Mouse (Mus musculus): ENCODE data around the gene Hspb6. TPM values are rescaled to one million over a fixed set of nuclear protein-coding genes. Genes with fewer than 3 reads are reported as not detected.

Gene Hspb6
- polyA plus RNA-seq (2016; fragmentation: Nextera tagmentation; extraction: Ambion mirVana), result 8.5 and 9.2 TPM in 2 replicates

DNA sequence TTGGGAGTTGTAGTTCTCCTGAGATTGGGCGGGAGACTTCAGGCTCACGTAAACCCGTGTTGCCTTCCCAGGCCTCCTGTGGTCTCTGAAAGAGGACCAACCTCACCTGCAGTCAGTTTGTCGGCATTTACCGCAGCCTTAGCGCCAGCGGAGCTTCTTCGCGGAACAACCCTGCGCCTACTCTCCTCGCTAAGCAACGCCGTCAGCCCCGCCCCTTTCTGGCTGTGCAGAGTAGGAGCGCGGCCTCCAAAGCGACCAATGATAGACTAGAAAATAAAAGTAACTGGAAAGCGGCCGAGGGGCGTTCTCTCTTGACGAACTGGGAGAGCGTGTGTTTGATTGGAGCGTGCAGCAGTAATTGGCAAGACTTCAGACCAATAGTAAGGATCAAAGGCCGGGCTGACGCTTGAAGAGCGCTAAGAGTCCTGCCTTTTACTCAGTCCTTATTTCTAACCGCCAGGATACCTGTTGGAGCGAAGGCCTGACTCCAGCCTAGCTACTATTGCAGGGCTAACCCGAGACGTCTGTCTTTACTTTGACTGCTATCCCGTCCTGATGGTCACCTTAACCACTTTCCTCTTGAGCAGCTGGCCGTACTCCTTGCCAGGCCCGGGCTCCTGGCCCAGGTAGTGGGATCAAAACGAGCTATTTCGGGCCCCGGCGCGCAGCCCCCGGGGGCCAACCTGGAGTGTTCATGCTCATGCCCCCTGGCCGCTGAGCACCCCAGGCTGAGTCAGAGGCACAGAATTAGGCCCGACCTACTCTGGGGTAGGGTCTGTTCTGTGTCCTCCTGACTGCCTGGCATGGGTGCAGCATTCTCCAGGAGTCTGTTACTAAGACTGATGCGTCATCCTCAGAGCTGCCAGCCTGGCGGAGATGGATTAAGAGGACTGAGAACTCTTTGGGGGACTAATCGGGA, at the start of gene Hspb6, which contains the start of gene Proser3:
TSS of gene Hspb6 (plus strand) at position 77 of the 919 bp plus-strand sequence.
TSS of gene Proser3 (minus strand) at position 198 of the 919 bp plus-strand sequence.
- Histone ChIP-seq H3K4me2 (replicated peaks) (peak within 1 kb of the TSS; percentile 88), H3K36me3 (peaks cover 47% of the 10 kb centered on the region), H3K27ac (peak within 1 kb of the TSS; percentile 97), H3K4me3 (peak within 1 kb of the TSS; percentile 66), H3K9ac (peak within 1 kb of the TSS; percentile 72), H3K27me3 (no peaks in the 10 kb centered on the region), H3K4me1 (peaks cover 14% of the 10 kb centered on the region), H3K9me3 (no peaks in the 10 kb centered on the region)
- peak; percentile 94 for ATAC-seq (ENCODE audit: insufficient number of reproducible peaks, insufficient read depth, low FRiP score, low TSS enrichment)
- WGBS, result under 1% methylated on average over 44 of the region's 44 CpGs

DNA sequence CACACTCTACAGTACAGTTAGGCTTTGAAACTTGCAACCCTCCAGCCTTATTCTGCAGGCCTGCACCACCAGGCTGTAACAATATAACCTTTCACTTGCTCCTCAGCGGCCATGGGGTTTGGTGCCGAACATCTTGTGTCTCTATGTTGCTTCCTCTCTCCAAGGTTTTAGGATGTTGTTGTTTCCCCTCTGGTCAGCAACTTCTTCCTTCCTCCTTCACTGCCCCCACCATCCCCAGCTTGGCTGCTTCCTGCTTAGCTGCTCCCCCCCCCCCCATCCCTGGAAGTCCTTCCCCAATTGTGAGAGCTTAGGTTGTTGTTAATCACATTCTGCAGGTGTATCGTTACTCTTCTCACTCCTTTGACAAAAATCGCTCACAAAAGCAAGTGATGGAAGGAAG, 43.9 kb upstream of the Hspb6 start:
- Histone ChIP-seq H3K4me1 (no peaks in the 10 kb centered on the region), H3K9me3 (no peaks in the 10 kb centered on the region), H3K9ac (no peak overlapping the region), H3K36me3 (no peaks in the 10 kb centered on the region), H3K27me3 (no peaks in the 10 kb centered on the region), H3K4me3 (no peak overlapping the region), H3K27ac (no peak overlapping the region), H3K4me2 (replicated peaks) (no peak overlapping the region)
- ATAC-seq (ENCODE audit: insufficient number of reproducible peaks, insufficient read depth, low FRiP score, low TSS enrichment), result no peak
- 59% methylated on average over 4 of the region's 4 CpGs for WGBS

DNA sequence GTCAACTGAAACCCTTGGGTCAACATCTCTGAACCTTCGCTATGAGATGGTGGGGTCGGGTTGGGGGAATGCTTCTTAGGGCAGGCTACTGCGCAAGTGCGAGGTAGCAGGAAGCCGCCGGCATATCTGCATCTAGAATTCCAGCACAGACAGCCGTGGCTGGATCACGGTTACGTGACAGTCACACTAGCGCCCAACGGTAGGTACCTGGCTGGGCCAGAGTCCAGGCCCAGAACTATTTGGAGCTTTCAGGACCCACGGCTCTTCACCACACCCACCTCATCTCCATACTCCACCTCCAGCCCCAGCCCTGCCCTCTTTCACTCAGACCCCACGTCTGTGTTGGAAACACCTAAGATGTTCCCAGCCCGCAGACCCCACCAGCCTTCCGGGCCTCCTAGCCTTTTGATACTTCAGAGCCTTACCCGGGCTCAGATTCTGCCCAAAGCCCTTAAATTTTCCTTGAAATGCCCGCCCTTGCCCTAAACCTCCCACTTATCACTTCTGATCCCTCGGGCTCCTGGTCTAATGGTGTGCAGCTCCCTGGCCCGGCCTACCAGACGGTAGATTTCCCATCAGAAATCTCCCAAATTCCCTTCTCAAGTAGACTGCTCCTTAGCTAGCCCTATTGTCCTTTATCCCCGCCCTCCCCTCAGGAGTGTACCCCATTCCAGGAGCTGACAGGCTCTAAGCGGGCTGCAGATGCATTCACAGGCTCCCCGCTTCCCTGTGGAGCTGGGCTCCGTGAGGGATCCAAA, 36.8 kb upstream of the Hspb6 start:
- Histone ChIP-seq H3K27me3 (no peaks in the 10 kb centered on the region; the same call in 1 of the 2 replicates), H3K4me3 (no peak overlapping the region), H3K27ac (no peak overlapping the region), H3K36me3 (no peaks in the 10 kb centered on the region), H3K4me1 (no peaks in the 10 kb centered on the region), H3K9me3 (no peaks in the 10 kb centered on the region), H3K9ac (no peak overlapping the region), H3K4me2 (replicated peaks) (no peak overlapping the region)
- ATAC-seq (ENCODE audit: insufficient number of reproducible peaks, insufficient read depth, low FRiP score, low TSS enrichment), result no peak
- WGBS, result 56% methylated on average over 24 of the region's 24 CpGs

DNA sequence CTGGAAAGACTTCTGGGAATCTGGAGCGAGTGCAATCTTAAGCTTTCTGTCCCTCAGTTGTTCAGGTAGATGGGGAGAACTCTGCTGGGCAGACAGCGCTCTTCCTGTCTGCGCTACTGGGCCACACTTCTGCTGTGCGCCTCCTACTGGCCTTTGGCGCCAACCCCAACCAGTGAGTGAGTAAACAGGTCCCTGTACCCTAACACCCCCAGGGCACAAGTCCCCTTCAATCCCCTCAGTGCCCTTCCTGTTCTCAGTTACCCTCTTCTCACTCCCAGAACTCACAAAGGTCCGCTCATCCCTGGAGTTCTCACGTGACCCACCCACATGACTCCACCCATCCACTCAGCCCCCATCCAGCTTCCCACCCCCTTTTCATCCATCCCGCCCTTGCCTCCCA, 33.7 kb upstream of the Hspb6 start:
- Histone ChIP-seq H3K27me3 (no peaks in the 10 kb centered on the region; the same call in 1 of the 2 replicates), H3K36me3 (peaks cover 10% of the 10 kb centered on the region), H3K4me1 (no peaks in the 10 kb centered on the region), H3K9ac (no peak overlapping the region), H3K4me2 (replicated peaks) (no peak overlapping the region), H3K4me3 (no peak overlapping the region), H3K27ac (no peak overlapping the region), H3K9me3 (no peaks in the 10 kb centered on the region)
- ATAC-seq (ENCODE audit: insufficient number of reproducible peaks, insufficient read depth, low FRiP score, low TSS enrichment), result no peak
- 29% methylated on average over 8 of the region's 8 CpGs for WGBS

DNA sequence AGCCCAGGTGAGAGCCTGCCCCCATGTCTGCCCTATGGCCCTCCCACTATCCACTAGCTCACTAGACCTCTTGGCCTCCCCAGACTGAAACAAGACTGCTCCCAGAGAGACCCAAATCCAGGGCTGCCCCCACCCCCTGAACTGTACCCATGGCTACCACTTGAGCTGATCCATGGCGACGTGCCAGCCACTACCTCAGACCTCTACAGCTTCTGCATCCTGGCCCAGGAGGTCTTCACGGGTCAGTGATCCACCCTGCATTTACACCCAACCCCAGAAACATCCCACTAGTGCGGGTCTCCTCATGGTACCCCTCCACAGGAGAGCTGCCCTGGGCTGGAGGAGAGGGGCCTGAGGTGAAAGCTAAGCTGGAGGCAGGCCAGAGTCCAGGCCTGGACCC, 31.6 kb upstream of the Hspb6 start:
- H3K36me3 ChIP-seq, result peaks cover 29% of the 10 kb centered on the region
- H3K9me3 ChIP-seq, result no peaks in the 10 kb centered on the region
- 75% methylated on average over 4 of the region's 4 CpGs for WGBS
- no peak overlapping the region for H3K27ac ChIP-seq
- H3K4me2 ChIP-seq (replicated peaks), result no peak overlapping the region
- no peak for ATAC-seq (ENCODE audit: insufficient number of reproducible peaks, insufficient read depth, low FRiP score, low TSS enrichment)
- no peaks in the 10 kb centered on the region for H3K4me1 ChIP-seq
- H3K9ac ChIP-seq, result no peak overlapping the region
- H3K27me3 ChIP-seq, result no peaks in the 10 kb centered on the region
- no peak overlapping the region for H3K4me3 ChIP-seq

DNA sequence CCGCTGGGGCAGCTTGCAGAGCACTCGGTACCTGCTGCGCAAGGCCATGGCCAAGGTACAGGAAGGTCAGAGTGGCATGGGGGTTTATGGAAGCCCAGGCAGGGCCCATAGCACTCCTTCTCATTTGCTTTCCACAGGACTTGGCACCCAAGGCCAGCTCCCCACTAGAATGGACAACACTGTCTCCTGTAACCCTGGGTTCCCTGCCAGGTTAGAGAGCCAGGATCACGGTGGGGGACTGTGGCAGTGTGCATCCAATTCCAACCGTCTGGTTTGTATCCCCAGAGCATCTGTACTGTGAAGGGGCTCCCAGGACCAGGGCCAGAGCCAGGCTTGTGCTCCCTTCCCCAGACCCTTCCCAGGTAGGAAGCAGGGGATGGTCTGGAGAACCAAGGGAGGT, 31.1 kb upstream of the Hspb6 start:
- H3K9ac ChIP-seq, result no peak overlapping the region; the same call in 1 of the 2 replicates
- H3K27me3 ChIP-seq, result no peaks in the 10 kb centered on the region
- H3K36me3 ChIP-seq, result peaks cover 30% of the 10 kb centered on the region
- H3K4me2 ChIP-seq (replicated peaks), result no peak overlapping the region
- H3K9me3 ChIP-seq, result no peaks in the 10 kb centered on the region
- no peak overlapping the region for H3K27ac ChIP-seq
- H3K4me1 ChIP-seq, result peaks cover 2% of the 10 kb centered on the region
- no peak for ATAC-seq (ENCODE audit: insufficient number of reproducible peaks, insufficient read depth, low FRiP score, low TSS enrichment)
- H3K4me3 ChIP-seq, result no peak overlapping the region
- 78% methylated on average over 5 of the region's 5 CpGs for WGBS

DNA sequence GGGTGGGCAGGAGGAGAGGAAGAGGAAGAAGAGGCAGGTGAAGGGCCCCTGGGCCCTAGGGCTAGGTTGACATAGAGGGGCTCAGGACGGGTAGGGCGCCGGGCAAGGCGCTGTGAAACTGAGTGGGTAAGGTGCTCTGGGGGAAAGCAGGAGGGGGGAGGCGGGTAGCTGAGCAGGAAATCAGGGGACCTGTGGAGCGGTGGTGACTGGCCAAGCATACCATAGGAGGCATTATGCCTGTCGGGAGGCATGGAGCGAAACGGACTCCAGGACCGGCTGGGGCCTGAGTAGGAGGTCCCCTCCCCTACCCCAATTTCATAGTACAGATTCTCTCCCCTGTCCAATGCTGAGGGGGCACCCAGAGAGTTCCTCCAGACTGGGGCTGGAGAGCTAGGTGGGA, 29.1 kb upstream of the Hspb6 start:
- Histone ChIP-seq H3K27me3 (no peaks in the 10 kb centered on the region), H3K9me3 (no peaks in the 10 kb centered on the region), H3K36me3 (peaks cover 50% of the 10 kb centered on the region), H3K27ac (no peak overlapping the region), H3K4me2 (replicated peaks) (no peak overlapping the region), H3K4me1 (peaks cover 13% of the 10 kb centered on the region), H3K9ac (no peak overlapping the region), H3K4me3 (no peak overlapping the region)
- no peak for ATAC-seq (ENCODE audit: insufficient number of reproducible peaks, insufficient read depth, low FRiP score, low TSS enrichment)
- 73% methylated on average over 10 of the region's 10 CpGs for WGBS

DNA sequence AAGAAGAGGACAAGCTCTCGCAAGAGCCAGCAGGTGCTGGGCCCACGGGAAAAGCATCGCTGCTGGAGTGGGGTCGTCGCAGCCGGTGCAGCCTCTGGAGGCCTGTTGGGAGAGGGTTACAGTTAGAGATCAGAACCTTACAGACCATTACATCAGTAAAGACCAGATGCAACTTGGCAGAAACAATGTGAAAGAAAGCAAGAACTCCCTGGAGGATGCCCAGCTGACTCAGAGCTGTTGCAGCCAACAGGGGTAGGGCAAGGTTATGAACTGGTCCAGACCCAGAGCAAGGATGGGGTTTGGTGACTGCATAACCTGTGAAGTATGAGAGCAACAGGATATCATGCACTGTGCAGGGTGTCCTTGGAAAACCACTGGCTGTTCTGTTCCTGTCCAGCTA, 27.5 kb upstream of the Hspb6 start:
- ATAC-seq (ENCODE audit: insufficient number of reproducible peaks, insufficient read depth, low FRiP score, low TSS enrichment), result no peak
- Histone ChIP-seq H3K9me3 (no peaks in the 10 kb centered on the region), H3K4me2 (replicated peaks) (no peak overlapping the region), H3K9ac (no peak overlapping the region), H3K27me3 (no peaks in the 10 kb centered on the region), H3K4me3 (no peak overlapping the region), H3K36me3 (peaks cover 66% of the 10 kb centered on the region), H3K4me1 (peaks cover 13% of the 10 kb centered on the region), H3K27ac (no peak overlapping the region)
- WGBS, result 84% methylated on average over 6 of the region's 6 CpGs

DNA sequence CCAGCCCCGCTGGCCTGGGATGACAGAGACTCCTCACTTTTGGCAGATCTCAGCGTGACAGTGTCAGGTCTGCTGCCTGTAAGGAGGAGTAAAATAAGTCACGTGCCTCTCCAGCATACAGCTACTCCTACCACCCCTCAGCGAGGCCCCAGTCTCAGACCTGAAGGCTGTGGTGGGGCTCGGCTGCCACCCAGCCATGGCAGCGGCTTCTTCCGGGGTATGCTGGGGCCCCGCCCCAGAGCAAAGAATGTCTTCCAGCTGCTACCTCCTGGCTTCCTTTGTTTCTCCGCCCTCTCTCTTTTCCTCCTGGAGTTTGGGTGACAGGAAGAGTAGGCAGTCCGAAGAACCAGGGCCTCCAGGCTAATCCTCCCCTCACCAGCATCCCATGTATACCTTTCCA, 26.0 kb upstream of the Hspb6 start:
- peak overlapping the region; percentile 61 for H3K27ac ChIP-seq
- H3K4me2 ChIP-seq (replicated peaks), result peak overlapping the region; percentile 27
- WGBS, result 22% methylated on average over 10 of the region's 10 CpGs
- H3K9me3 ChIP-seq, result no peaks in the 10 kb centered on the region
- H3K9ac ChIP-seq, result no peak overlapping the region; the same call in 1 of the 2 replicates
- H3K4me1 ChIP-seq, result peaks cover 13% of the 10 kb centered on the region
- H3K36me3 ChIP-seq, result peaks cover 79% of the 10 kb centered on the region
- no peak for ATAC-seq (ENCODE audit: insufficient number of reproducible peaks, insufficient read depth, low FRiP score, low TSS enrichment)
- H3K27me3 ChIP-seq, result no peaks in the 10 kb centered on the region
- H3K4me3 ChIP-seq, result no peak overlapping the region

DNA sequence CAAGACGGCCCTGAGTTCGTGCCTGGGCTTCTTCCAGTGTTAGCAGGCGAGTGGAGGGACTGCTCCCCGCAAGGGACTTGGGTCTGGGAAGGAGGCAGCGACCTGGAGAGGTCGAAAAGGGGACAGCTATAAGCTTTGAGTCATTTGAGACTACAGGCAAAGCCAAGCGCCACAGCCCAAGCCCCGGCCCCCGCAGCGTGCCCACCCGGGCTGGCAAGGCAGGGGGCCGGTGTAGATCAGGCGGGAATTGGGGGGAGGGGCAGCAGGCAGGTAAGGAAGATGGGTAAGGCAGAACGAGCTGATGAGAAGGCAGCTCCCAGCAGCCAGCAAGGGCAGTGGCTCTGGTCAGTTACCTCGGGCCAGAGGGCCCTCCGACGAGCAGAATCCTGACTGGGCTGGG, 25.6 kb upstream of the Hspb6 start:
- 15% methylated on average over 17 of the region's 17 CpGs for WGBS
- no peaks in the 10 kb centered on the region for H3K27me3 ChIP-seq
- no peaks in the 10 kb centered on the region for H3K9me3 ChIP-seq
- no peak overlapping the region for H3K4me3 ChIP-seq
- H3K4me1 ChIP-seq, result peaks cover 16% of the 10 kb centered on the region
- H3K27ac ChIP-seq, result peak overlapping the region; percentile 61
- H3K36me3 ChIP-seq, result peaks cover 83% of the 10 kb centered on the region
- ATAC-seq (ENCODE audit: insufficient number of reproducible peaks, insufficient read depth, low FRiP score, low TSS enrichment), result no peak
- peak overlapping the region; percentile 24; the same call in 1 of the 2 replicates for H3K9ac ChIP-seq
- H3K4me2 ChIP-seq (replicated peaks), result peak overlapping the region; percentile 27

DNA sequence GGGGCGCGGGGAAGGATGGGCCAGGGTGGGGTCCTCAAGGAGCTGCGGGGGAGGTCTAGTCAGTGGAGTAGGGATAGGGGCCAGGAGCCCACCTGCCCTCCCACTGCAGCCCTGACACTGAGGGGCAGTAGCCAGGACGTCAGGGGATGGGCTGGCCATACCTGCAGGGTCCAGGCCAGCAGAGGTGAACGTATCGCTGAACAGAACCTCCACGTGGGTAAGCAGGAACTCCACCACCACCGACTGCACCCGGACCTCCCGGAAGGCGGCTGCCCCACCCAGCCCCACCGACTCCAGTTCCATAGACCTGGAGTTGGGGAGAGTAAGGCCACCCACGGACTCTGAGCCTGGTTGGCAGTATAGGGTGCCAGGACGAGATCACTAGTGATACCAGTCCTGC, 25.0 kb upstream of the Hspb6 start:
- Histone ChIP-seq H3K27me3 (no peaks in the 10 kb centered on the region; the same call in 1 of the 2 replicates), H3K4me3 (no peak overlapping the region), H3K36me3 (peaks cover 89% of the 10 kb centered on the region), H3K9me3 (no peaks in the 10 kb centered on the region), H3K9ac (peak overlapping the region; percentile 24; the same call in 1 of the 2 replicates), H3K4me1 (peaks cover 21% of the 10 kb centered on the region), H3K4me2 (replicated peaks) (peak overlapping the region; percentile 27; the same call in 1 of the 2 replicates), H3K27ac (peak overlapping the region; percentile 61; the same call in 1 of the 2 replicates)
- ATAC-seq (ENCODE audit: insufficient number of reproducible peaks, insufficient read depth, low FRiP score, low TSS enrichment), result no peak
- WGBS, result 75% methylated on average over 14 of the region's 14 CpGs

Measured in embryonic facial prominence, embryonic 12.5 days (tissue).